Mouse (Mus musculus) spleen, postnatal 0 days (tissue): ENCODE data around the gene Acox3. TPM values are rescaled to one million over a fixed set of nuclear protein-coding genes. Genes with fewer than 3 reads are reported as not detected.

Experiments used
- polyA plus RNA-seq: library from polyadenylated mRNA; unstranded; fragments of >200 nt; fragmentation: Nextera tagmentation; extraction: Ambion mirVana; gene quantifications from 2 replicates; pipeline ENCODE4 v1.2.1, GENCODE M21; 2015

The Acox3 gene
- polyA plus RNA-seq, result 8.4 and 11.1 TPM in 2 replicates

GRCm38 (mm10) chr5:35582445-35583220 lies at the start of gene Acox3:
Gene Acox3, plus strand, starts transcription at chr5:35583040.

GRCm38 (mm10) chr5:35574653-35575599 lies 7.9 kb upstream of the Acox3 start, which contains the start of gene Trmt44:
Gene Trmt44, minus strand, starts transcription at chr5:35575070.

Other genes starting within 250 kb of the Acox3 start
- not detected in 2 replicates for gene Hmx1, start 193.9 kb upstream of the Acox3 start, polyA plus RNA-seq
- gene Cpz, start 57.3 kb upstream of the Acox3 start, polyA plus RNA-seq, result 2.0 and 3.3 TPM in 2 replicates
- gene Trmt44, start 8.0 kb upstream of the Acox3 start, polyA plus RNA-seq, result 3.6 and 4.5 TPM in 2 replicates
- 20.8 and 29.6 TPM in 2 replicates for gene Htra3, start 96.7 kb downstream of the Acox3 start, polyA plus RNA-seq
- gene Sh3tc1, start 156.9 kb downstream of the Acox3 start, polyA plus RNA-seq, result 3.1 and 4.6 TPM in 2 replicates
- gene Ablim2, start 174.8 kb downstream of the Acox3 start, polyA plus RNA-seq, result 0.40 and 0.43 TPM in 2 replicates